Mouse (Mus musculus) gastrocnemius, adult 2 months (tissue): ENCODE measurements around the gene Serpinf2. TPM values are rescaled to one million over a fixed set of nuclear protein-coding genes. Genes with fewer than 3 reads are reported as not detected.
"Not testable (repeated sequence)": the region's sequence is repeated elsewhere in the genome, so short reads cannot be mapped to it uniquely, and the experiment has no call there.

Experiments
- DNase-seq: peaks from one replicate; pipeline ENCODE4 v3.0.0; 2022
- H3K27ac ChIP-seq: fragments of 200-600 bp; 2 replicates; pipeline ENCODE4 v1.8.1; 2022; ENCODE audit warnings: mild to moderate bottlenecking
- H3K4me3 ChIP-seq: fragments of 200-600 bp; 2 replicates; pipeline ENCODE4 v1.8.1; 2022; ENCODE audit warnings: mild to moderate bottlenecking, moderate library complexity
- CTCF ChIP-seq: fragments of 200-600 bp; IDR thresholded peaks from 2 replicates; pipeline ENCODE4 v1.8.1; 2022; ENCODE audit warnings: antibody characterized with exemption, mild to moderate bottlenecking, moderate library complexity
- intact Hi-C: fragments of 180-260 bp; cut with DNase I; formaldehyde crosslinking; loops from one replicate; pipeline ENCODE4 v1.15.1; 2025
- total RNA-seq, 2 experiments: library from RNA; stranded (reverse); gene quantifications; 2 replicates each; pipeline ENCODE4 v1.2.3; 2021

Serpinf2 gene
- total RNA-seq, 2 experiments from 2014 or later: not detected

DNA sequence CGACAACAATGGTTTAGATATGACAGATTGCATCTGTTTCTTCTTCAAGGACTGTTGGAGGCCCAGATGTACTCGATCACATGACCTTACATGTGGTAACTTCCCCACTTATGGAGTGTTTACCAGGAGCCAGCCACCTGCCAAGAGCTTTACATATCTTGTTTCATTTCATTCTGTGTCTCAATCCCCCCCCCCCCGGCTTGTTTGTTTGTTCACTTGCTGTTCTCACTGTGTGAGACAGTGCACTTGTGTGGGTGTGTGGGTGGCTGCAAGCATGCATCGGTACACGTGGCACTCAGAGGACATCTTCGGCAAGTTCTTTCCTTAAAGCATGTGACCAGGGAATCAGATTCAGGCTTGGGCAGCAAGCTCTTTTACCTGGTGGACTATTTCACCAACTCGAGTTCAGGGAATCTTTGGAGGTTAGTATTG is 17.1 kb upstream of the Serpinf2 start:
- intact Hi-C loops: no loop called here
- no peak for DNase-seq
- Histone ChIP-seq H3K27ac (no peak overlapping the region), H3K4me3 (no peak overlapping the region)
- TF ChIP-seq CTCF: no peak

DNA sequence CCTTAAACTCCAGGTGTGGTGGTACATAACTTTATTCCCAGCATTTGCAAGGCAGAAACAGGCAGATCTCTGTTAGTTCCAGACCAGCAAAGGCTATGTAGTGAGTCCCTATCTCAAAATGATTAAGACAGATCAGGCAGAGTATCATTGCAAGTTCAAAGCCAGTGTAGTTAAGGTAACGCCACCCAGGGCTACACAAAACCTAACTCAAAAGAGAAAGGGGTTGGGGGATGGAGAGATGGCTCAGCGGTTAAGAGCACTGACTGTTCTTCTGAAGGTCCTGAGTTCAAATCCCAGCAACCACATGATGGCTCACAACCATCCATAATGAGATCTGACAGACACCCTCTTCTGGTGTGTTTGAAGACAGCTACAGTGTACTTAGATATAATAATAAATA is 16.6 kb upstream of the Serpinf2 start:
- H3K27ac ChIP-seq, DNase-seq, intact Hi-C loops: not testable (repeated sequence)

DNA sequence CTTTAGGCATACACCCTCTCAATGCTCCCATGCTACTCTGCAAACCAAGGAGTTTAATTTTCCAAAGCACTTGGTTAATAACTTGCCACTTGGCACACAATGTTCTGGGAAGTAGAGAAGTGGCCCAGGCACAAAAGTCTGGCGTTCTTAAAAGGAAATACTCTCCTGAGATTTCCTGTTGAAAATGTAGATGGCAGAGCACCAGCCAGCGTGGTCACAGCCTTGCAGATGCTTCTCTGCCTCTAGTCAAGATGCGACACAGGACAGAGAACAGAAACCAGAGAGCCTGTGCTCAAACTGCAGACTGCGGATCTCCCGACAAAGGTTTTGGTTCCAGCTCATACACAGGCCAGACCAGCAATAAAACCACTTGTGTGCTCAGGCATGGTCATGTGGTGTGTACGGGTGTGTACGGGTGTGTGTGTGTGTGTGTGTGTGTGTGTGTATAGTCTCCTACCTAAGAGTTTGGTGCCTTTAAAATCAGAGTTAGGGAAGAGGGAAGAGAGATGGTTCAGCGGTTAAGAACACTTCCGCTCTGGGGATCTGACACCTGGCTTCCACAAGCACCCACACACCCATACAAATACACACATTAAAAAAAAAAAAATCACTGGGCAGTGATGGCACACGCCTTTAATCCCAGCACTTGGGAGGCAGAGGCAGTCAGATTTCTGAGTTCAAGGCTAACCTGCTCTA is 15.8 kb upstream of the Serpinf2 start:
- Histone ChIP-seq H3K27ac (peak overlapping the region; percentile 88), H3K4me3 (peak overlapping the region; percentile 88)
- TF ChIP-seq CTCF: no peak
- no peak for DNase-seq
- intact Hi-C loops: no loop called here

More for the DNA sequence above, 16.6 kb upstream of the Serpinf2 start:
- H3K4me3 ChIP-seq: not testable (repeated sequence)

DNA sequence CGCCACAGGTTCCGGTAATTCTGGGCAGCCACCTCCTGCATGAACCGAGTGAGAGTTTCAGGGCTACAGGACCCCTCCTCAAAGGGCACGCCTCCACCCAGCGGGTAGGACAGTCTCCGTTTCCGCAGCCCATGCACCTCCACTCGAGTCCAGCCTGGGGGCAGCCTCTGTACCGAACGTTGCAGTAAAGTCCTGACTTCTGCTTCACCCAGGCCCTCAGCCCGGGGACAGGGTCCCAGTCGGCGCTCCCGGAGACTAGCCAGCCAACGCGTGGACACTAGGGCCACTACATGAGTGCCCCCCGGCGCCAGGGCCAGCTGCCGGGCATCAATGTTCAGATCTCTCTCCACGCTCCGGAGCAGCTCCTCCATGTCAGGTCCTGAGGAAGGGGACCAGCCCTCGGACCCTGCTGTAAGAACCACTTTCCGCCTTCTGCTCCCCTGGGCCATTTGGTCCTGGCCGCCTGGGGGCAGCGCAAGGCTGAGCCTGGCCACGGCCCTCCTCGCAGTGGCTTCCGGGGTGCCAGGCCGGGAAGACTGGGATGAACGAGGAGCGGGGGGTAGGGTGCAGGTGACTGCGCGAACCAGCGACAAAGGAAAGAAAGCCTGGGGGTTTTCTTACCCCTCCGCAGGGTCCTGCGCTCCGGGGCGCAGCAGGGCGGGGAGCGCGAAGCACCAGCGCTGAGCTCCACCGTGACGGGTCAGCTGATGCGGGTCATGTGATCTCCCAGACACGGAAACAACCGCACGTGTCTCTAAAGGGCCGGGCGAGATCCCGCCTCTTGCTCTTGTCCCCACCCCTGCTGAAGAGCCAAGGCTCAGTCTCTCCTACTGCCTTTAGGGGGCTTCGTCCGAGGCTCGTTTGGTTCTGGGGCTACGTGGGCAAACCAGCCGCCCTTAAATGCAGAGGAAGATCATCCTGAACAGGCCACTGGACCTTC is 14.9 kb upstream of the Serpinf2 start, which contains the start of gene Wdr81:
Gene Wdr81 (minus strand): TSS at position 727 of the 940 bp plus-strand sequence.
- peak; percentile 62 for TF ChIP-seq CTCF
- H3K4me3 ChIP-seq: peak within 1 kb of the TSS; percentile 88
- DNase-seq: peak; percentile 93
- intact Hi-C loops: no loop called here
- peak within 1 kb of the TSS; percentile 88 for H3K27ac ChIP-seq

DNA sequence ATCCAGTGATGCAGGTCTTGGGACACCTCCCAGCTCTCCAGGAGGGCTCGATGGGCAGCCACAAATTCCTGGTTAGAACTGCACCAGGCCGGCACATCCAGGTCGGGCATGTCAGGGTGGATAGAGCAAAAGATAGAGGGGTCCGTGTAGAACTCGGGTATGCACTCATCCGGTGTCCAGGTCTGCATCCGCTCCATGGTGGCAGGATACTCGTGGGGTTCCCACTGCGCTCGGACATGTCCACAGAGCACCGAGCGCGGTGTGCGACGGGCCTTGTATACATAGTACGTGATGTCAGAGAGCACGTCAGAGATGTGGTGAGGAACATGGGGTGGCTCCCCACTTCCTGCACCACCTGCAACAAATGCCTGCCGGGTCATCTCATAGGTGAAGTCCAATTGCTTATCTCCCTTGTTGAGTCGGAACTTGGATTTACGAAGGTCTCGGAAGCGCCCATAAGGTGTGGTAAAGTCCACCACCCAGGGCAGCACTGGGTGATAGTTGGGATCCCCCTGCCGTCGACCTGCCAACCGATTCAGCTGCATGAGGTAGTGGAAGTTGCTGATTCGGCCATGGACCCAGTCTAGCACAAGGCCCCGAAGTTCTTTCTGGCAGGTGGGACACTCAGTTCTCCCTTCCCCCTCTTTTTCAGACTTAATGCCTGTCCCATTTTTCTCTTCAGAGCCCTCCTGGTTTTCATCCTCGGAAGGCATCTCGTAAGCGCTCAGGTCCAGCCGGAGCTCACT is 13.6 kb upstream of the Serpinf2 start:
- intact Hi-C loops: no loop called here
- DNase-seq: no peak
- H3K4me3 ChIP-seq: peak overlapping the region; percentile 88; the same call in 1 of the 2 replicates
- TF ChIP-seq CTCF: no peak
- no peak overlapping the region for H3K27ac ChIP-seq

DNA sequence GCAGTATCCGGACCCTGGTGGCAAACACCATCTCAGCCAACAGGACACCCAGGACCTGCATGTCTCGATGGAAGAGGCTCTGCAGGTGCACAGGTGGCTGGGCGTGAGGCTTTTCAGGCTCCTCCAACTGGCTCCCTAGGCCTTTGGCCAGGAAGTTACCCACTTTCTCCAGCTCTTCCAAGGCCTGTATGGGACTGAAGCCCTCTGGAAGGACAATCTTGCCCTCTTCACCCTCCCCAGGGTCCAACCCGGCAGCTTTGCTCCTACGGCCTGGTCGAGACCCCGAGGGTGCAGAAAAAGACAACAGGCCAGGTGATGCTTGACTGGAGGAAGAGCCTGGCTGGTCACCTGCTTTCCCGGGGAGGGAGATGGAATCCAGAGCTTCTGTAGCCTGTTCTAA is 12.7 kb upstream of the Serpinf2 start:
- intact Hi-C loops: no loop called here
- no peak for TF ChIP-seq CTCF
- no peak for DNase-seq
- Histone ChIP-seq H3K27ac (no peak overlapping the region), H3K4me3 (no peak overlapping the region)

DNA sequence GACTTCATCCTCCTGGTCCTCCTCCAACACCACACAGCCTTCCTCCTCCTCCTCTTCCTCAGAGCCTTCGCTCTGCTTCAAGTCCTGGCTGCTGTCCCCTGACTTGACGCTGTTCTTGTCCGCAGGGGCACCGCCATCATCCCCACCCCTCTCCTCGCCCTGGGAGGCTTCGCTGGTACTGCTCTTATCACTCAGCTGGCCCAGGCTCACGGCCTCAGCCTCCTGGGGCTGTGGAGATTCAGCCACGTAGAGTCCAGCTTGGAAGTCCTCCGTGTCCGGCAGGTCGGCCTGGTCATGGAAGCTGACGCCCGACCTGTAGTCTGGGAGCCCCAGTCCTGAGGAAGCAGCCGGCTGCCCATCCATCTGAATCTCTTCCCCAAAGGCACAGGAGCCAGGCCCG is 11.5 kb upstream of the Serpinf2 start:
- no peak for DNase-seq
- Histone ChIP-seq H3K27ac (no peak overlapping the region), H3K4me3 (peak overlapping the region; percentile 24)
- intact Hi-C loops: no loop called here
- TF ChIP-seq CTCF: no peak

DNA sequence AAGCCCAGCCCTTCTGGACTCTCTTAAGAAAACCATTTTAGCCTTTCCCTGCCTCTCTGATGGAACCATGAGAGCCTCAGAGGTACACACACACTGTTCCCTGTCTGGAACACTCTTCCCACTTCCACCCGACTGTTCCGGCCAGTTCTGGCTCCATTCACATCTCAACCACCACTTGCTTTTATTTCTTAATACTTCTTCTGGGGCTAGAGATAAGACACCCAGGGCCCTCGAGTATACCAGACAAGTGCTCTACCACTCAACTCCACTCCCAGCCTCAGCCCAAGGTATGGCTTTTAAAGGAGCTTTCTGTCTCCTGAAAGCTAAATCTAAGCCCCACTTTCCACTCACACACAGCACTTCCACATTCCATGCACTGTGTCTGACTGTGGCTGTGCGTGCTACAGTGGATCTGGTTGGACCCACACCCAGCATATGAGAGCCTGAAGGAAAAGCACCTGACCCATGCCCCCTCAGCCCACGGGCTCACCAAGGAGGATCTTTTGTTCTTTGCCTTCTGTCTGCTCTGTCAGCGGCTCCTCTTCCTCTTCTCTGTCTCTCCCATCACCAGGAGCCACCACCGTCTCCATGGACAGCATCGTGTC is 11.0 kb upstream of the Serpinf2 start:
- intact Hi-C loops: no loop called here
- DNase-seq: no peak
- TF ChIP-seq CTCF: no peak
- Histone ChIP-seq H3K27ac (no peak overlapping the region), H3K4me3 (peak overlapping the region; percentile 24)

DNA sequence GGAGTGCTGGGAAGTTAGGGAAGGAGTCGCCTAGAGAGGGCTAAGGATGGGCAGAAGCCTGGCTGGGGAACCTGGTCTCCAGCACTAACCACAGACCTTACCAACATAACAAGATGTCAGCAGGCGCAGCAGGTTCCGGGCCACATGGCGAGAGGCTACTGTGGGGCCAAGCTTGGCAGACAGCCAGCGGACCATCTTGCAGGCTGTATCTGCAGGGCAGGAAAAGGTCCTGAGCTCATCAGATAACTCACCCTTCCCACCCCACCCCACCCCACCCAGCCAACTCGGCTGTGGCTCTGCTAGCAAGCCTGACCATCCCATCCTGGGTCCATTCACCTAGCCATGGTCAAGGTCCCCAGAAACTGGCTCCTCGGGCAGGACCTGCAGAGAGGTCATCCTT is 10.3 kb upstream of the Serpinf2 start:
- Histone ChIP-seq H3K27ac (no peak overlapping the region), H3K4me3 (no peak overlapping the region)
- TF ChIP-seq CTCF: no peak
- DNase-seq: no peak
- intact Hi-C loops: no loop called here

DNA sequence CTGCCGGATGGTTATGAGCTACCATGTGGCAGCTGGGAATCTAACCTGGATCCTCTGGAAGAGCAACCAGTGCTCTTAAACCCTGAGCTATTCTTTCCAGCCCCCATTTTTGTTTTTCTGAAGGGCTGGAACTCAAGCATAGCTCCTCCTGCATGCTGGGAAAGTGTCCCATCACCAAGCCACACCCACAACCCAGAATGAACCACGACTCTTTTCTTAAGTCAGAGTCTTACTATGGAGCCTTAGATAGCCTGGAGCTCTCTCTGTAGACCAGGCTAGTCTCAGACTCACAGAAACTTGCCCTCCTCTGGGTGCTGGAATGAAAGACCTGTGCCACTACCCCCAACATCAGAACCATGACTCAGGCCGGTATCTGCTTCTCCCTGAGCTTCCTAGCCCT is 9.2 kb upstream of the Serpinf2 start:
- Histone ChIP-seq H3K27ac (no peak overlapping the region), H3K4me3 (no peak overlapping the region)
- no peak for TF ChIP-seq CTCF
- intact Hi-C loops: no loop called here
- DNase-seq: no peak

DNA sequence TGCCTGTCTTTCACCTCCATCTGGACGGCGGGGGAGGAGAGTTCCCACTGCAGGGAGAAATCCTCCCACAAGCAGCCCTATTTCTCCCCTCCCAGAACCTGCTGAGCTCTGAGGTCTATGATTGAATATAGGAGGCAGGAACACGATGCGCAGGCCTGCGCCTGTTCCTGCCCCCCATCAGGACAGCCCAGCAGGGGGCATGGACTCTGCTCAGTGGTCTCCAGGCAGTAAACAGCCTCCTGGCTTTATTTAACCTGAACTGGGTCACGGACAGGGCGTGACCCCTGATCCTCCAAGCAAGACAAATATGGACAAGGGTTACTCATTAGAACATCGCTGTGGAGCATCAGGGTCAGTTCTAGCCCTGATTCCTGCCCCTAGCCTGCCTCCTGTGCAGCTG is 4.3 kb upstream of the Serpinf2 start:
- DNase-seq: no peak
- H3K27ac ChIP-seq: no peak overlapping the region
- TF ChIP-seq CTCF: no peak
- no peak overlapping the region for H3K4me3 ChIP-seq
- intact Hi-C loops: no loop called here

DNA sequence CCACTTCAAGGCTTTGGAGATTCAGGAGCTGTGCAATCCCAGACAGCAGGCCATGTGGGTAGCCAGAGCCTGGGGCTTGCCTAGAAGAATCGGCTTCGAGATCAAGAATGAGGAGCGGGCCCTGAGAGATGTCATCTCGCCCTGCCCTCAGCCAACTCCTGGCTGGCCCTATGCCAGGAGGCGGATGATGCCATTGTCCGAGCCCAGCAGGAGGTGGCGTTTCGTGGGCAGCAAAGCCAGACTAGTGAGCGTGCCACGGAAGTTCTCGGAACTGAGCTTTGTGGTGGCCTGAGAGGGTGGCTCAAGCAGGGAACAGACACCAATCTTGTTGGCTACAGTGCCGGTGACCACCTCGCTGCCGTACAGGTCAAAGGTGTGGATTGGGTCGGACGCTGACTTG is 2.2 kb upstream of the Serpinf2 start:
- DNase-seq: no peak
- intact Hi-C loops: no loop called here
- no peak for TF ChIP-seq CTCF
- no peak overlapping the region for H3K4me3 ChIP-seq
- no peak overlapping the region for H3K27ac ChIP-seq
